Mouse (Mus musculus) layer of hippocampus, postnatal 25 days (tissue): ENCODE data around the gene Mrvi1. TPM values are rescaled to one million over a fixed set of nuclear protein-coding genes. Genes with fewer than 3 reads are reported as not detected.

Experiments used
- DNase-seq, 2 experiments: peaks; one replicate each; pipeline ENCODE4 v3.0.0; 2022; ENCODE audit warnings: mixed read lengths in 2 of 2, low spot score in 1 of 2; ENCODE audit errors: extremely low spot score in 1 of 2
- total RNA-seq, 2 experiments: library from RNA; stranded (reverse); gene quantifications; 2 replicates each; pipeline ENCODE4 v1.2.3; 2021

Gene Mrvi1
- total RNA-seq, 2 experiments from 2014 or later, result 3.6 TPM

DNA sequence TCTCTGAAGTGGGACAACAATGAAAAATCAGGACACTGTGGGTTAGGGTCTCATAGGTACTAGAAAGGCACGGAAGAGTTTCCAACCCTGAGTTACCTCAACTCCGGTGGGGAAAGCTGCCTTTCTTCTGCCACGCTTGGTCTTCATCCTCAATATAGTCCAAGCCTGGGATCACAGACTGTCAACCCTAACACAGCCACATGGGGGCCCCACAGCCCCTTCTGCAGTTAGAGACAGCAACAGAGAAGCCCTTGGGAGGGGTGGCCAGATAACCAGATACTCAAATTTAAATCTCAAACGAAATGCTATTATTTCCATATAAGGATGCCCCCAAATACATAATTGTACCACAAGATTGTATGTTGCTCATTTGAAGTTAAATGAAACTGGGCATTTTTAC lies 503 bp upstream of the Mrvi1 start:
- peak in 1 of 2 experiments; percentile 63 for DNase-seq

DNA sequence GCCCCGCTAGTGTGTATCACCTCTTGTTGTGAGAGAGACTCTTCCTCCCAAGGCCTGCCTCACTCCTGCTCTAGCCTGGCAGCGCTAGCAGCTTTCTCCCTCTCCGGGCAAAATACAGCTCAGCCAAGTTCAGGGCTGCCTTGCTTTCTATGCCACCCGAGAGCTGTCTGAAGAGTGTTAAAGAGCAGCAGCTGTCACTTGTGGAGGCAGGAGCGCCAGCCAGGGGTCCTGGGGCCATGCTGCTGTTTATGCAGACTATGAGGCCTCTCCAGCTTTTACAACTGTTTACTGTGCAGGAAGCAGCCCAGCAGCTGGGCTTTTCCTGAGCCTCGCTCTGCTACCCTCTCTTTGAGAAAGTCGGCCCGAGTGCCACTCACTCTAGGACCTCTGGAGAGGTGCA lies 1.2 kb downstream of the Mrvi1 start:
- no peak for DNase-seq

DNA sequence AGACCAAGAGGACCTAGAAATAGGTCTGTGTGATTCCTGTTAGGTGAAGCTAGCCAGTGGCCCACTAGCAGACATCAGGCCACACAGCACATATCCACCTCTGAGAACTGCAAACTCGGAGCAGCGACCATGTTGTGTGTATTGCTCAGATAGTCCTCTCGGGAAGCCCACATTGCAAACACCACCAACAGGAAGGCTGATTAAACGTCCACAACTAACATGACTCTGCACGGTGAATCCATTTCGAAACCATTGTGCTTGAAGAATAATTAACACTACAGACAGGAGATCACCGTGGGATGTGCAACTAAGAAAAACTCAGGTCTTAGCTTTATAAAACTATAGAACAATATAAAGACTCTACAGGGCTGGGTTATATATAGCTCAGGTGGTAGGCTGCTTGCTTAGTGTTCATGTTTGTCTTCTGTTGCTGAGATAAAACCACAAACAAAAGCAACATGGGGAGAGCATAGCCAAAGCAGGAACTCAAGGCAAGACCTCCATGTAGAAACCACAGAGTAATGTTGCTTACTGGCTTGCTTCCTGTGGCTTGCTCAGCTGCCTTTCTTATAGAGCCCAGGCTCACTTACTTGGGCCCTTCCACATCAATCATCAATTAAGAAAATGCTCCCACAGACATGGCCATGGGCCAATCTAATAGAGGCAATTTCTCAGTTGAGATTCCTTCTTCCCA lies 4.4 kb downstream of the Mrvi1 start:
- no peak for DNase-seq

DNA sequence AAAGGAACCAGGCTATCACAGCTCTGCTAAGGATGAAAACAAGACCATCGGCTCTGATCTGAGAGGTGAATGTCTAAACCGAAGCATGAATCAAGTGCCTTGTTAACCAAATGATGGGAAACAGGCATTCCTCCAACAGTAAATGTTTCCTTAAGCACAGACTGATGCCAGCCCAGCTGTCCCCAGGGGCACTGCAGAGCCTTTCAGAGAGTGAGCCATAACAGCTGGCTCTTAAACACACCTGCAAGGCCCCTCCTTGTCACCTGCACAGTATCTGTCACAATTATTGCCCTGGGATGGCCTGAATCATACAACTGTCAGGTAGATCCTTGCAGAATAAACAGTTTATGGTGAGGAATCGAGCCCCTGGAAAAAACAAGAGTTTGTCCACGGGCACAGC lies 8.8 kb downstream of the Mrvi1 start:
- DNase-seq, result no peak

DNA sequence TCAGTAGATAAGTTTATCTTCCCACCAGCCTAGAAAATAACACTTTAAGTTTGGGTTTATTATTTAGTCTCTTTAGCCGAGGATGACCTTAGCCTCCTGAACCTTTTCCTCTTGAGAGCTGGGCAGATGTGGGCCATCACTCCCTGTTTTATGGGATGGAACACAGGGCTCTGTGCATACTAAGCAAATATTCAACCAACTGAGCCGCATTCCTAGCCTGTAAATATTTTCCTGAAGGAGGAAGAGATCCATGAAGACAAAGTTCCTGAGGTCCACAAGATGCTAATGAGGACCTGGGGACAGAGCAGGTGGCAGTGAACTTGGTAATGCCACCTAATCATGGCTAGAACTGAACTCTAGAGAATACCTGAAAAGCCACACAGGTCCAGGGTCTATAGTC lies 9.5 kb downstream of the Mrvi1 start:
- no peak for DNase-seq

DNA sequence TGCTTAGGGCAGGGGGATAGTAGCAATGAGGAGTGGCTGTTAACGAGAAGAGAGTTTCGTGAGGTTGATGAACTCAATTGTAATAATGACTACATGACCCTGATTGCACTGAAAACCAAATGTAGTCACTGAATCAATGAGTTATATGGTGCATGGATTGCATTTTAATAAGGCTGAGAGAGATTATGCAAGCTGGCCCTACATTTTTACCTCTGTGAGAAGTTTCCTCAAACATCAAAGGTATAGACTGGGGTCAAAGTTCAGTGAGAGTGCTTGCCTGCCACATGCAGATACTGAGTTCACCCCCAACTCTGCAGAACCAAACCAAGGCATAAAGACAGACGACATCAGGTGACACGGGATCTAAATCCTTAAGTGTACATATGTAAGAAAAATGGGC lies 14.9 kb downstream of the Mrvi1 start:
- no peak for DNase-seq

DNA sequence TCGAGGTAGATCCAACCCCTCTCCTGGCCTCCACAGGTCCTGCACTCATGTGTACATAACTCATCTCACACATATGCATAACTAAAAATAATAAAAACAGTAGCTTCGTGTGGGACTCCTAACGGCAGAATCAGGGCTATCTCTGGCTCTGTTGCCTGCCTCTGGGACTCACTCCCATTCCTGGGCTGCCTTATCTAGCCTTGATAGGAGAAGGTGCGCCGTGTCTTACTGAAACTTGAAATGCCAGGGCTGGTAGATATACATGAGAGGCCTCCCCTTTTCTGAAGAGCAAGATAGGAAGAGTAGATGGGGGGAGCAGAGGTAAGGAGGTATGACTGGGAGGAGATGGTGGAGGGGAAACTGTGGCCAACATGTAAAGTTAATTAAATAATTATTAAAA lies 15.4 kb downstream of the Mrvi1 start:
- no peak for DNase-seq

DNA sequence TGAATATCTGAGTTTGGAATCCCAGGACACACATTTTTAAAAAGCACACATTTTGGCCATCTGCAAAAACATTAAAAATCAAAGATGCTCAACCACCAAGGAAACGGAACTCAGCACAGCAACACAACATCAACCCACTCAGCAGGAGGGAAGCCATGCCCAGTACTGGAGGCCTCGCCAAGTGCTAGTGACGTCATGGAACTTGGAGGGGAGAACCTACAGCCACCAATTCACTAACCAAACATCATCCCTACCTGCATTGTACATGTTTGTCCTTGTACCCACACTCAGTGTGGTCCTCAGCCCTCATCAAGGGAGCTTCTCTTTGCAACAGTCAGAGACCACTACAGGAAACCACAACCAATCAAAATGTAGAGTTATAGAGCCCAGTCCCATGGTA lies 16.9 kb downstream of the Mrvi1 start:
- no peak for DNase-seq

DNA sequence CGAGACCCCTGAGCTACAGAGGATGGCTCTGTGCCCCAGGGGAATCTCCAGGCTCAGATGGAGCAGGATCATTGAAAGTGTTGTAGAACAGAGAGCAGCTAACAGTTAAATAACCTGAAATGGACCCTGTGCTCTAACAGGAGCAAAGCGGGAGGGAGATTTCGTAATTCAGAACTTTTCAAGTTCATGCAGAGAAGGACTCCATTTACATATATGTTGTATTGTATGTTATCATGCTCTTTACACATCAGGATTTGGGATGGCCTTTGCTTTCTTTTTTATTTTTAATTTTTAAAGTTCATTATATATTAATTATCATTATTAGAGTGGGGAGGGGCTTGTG lies 18.6 kb downstream of the Mrvi1 start:
- DNase-seq, result no peak

DNA sequence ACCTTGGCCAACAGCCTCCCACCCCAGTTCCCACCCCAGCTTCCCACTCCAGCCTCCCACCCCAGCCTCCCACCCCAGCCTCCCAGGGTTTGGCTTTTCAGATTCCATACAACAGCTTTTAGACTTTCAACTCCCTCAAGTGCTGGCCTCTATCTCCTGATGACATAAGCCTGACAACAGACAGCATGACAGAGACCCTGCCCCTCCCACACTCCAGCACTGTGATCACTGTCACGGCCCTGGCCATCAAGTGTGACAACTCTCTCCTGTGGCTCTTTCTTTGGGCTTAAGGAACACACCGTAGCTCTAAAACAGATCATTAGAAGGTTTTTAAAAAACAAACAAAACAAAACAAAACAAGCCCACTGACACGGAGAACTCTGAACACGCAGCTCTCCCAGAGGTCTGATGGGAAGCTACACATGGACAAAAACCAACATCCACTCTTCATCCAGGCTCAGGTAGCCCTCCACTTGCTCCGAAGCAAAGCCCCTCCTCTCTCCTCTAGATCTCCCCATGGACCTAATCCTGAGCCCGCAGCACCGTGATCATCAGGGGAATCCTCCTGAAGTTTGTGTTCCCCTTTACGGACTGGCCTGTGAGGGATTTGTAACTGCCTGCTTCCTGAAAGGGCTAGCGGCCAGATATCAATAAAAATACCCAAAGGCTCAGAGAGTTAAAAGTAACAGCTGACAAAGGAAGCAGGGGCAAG lies 19.2 kb downstream of the Mrvi1 start:
- DNase-seq, result no peak

DNA sequence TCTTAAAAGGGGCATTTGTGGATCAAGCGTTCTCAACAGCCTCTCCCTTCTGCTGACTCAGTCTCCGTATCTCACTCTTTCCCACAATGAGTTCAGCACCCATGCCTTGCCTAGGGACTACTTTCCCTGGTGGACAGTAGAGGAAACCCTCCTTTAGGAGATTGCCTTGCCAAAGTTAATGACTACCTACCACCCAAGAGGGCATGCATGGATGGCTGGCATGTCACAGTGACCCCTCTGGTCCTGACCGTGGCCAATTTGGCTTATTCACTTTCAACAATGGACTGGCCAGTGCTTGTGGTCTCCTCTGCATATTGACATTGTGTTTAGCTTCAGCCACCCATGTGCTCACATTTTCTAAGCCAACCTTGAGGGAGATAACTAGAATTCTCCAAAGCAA lies 19.8 kb downstream of the Mrvi1 start:
- no peak for DNase-seq

DNA sequence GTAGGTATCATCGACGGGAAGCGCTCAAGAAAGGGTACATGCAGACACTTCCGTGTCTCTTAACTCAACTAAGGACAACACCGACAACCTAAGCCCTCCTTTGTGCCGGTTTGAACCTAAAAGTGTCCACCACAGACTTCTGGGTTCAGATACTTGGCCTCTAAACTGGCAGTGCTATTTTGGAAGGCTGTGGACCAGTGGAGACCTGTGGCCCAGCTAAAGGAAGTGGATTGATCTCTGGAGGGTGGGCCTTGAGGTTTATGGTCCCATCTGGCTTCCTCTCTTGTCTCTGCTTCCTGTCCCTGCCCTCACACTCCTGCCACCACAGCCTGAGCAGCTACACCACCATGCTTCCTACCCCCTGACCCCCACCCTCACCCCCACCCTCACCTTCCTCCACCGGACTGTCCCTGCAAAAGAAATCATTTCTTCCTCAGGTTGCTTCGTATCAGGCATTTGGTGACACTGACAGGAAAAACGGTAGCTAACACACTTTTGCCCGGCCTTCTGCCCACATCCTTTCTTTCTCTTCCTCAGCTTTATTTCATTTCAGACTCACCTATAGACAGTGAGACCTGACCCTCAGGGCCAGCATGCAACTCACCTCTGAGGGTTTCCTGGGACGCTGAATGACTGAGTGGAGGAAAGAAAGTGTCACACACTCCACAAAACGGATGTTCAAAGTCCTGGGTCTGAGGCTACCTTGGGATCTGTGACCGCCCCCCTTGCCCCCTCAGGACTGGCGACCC lies 25.7 kb downstream of the Mrvi1 start:
- no peak for DNase-seq

DNA sequence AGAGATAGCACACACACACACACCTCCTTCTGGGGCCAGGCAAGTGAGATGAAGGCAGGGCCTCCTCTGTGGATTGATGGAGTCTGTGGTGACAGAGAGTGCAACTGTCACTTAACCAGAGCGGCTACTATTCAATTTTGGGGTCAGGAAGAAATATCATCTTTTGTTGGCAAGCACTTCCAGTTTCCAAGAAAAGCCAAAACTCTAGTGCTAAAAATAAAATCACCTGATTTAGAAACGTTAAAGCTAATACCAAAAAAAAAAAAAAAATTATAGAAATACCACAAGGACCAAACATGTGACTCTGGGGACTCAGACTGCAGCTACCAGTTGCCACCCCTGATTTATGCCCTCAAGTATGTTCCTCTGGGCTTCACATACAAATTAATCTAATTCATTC lies 26.7 kb downstream of the Mrvi1 start:
- no peak for DNase-seq

DNA sequence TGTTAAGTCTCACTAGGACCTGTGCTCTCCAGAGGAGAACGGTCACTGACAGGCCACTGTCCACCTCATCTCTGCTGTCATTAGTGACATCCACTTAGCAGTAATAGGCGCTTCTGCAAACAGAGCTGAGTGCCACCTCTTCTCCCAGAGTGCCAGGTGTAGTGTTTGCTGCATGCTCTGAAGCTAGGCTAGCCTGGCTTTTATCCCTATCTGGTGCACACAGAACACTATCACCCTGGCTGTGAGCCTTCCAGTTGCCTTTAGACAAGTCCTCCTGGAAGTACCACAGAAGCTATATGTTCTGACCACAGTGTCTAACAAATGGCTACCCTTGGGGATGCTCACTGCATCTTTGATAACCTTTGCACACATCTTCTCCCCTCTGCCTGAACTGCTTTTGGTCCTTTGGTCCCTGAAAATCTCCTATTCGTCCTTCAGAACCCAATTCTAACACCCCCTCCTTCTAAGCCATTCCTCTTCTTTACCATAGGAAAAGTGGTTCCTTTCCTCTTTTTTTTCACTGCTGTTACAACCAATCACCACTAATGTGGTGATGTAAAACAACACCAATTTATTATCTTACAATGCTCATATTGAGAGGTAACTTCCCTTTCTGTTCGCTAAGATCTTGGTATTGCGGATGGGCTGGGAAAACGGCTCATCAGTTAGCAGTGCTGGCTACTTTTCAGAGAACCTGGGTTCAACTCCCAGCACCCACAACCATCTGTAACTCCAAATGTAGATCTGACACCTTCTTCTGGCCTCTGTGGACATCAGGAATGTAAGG lies 28.0 kb downstream of the Mrvi1 start:
- no peak for DNase-seq

DNA sequence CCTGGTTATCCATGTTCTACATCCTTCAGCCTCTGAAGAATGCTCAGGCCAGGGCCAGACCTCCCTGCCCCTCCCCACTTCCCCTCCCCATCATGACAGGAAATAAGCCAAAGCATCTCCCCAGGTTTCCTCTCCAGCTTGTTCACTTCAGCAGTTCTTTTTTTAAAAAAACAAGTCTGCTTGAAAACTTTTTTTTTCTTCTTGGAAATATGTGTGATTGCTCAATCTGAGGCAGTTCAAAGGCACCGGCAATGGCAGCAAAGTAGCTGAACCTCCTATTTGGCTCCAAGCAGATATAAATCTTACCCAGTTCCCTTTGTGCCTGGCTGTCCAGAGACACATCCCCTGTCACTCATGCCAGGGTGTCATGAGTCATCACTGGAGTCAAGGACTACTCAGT lies 29.1 kb downstream of the Mrvi1 start:
- DNase-seq, result no peak

DNA sequence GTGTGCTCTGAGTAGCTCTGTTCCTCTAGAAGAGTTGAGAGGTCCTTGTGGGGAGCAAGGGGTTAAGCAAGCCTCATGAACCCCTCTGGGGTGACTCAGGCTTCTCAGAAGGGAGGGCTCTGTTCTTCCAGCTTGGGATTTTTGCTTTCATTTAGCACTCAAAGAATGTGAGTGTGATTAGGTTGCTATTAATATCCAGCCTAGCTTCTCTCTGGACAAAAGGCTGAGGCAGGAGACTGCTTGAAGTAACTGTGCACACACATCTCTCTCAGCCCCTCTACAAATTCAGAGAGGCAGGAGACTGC lies 31.7 kb downstream of the Mrvi1 start:
- no peak for DNase-seq

DNA sequence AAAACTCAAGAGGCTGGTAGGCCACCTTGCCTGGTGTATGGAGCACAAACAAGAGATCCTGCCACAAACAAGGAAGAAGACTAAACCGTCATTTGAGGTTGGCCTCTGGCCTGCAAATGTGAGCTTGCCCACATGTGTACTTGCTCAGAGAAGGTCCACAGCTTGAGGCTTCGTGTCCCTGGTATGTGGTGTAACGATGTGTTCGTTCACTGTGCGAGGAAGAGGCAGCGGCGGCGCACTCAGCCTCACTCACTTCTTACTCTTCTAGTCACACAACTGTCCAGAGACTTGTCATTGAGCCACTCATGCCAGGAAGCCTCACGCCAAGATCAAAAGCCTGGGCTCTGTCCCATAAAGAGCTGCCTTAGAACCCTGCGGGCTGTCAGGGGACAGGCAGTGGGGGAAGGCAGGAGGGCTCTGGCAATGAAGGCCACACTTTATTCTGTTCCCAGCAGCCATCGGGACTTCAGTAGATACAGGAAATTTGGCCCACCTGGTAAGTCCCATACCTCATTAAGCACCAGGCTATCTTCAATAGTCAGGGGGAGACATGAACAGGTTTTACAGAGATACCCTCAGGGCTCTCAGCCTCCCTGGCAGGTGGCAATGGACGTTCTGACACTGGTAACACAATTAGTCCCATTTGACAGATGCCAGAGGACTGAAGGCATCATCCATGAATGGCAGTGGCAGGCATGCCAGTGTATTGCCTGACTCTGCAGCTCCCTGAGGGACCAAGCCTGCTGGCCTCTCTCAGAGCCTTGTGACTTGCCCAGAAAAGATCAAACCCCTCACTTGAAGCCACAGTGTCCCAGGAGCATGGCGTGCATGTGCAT lies 32.3 kb downstream of the Mrvi1 start:
- no peak for DNase-seq

DNA sequence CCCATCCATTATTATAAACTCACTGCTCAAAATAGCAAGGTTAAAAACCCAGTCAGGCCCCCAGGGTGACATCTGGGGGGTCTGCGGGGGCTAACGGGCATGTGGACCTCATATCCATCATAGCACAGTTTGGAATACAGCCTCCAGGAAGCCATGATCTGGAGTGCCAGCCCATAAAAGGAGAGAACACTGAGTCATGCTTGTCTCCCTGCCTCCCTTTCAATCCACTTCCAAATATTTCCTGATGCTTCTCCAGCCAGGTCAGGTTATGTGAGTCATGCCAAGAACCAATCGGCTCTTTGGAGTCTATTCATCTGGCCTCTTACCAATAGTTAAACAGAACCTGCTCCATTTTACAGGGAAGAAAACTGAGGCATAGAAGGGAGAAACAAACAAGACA lies 33.7 kb downstream of the Mrvi1 start:
- no peak for DNase-seq

DNA sequence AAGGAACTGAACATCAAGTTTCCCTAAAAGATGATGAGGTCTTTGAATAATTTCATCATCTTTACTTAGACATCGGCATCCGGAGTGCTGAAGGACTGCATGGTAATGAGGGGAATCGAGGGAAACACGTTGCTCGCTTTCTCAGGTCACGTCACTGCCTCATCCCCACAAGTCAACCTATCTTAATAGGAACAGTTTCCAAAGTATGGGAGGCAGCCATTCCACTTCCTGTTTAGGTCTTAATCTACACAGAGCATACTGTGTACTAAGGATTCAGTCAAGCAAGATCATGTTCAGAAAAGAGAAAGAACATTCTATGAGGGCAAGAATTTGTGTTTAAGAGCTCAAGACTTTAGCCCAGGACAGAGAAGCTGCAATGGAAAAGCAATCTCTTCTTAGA lies 34.6 kb downstream of the Mrvi1 start:
- no peak for DNase-seq

DNA sequence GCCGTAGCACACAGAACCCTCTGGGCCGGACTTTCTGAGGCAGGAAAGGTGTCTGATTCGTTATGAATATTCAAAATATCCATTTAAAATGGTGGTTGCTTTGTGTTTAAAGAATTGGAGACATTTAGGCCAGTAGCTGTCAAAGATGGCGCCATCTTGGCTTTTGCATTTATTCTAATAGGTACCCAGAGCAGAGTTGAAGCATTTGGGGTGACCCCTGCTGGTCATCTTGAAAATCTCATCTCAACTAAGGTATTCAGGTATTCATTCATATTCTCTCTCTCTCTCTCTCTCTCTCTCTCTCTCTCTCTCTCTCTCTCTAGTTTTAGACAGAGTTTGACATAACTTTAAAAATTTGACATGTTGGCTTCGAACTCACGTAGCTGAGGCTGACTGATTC lies 35.5 kb downstream of the Mrvi1 start:
- peak in 1 of 2 experiments; percentile 7 for DNase-seq
